Mouse (Mus musculus): ENCODE measurements at regions not wholly inside any gene's neighbourhood (a gene's known extent, or its start where the extent isn't known, plus 50 kb on each side); places are given as distances from the start of the nearest gene placed in this dataset.

GRCm38 (mm10) chr3:20989486-20989970, 622.6 kb upstream of the Agtr1b start:
- TF ChIP-seq CTCF (IDR thresholded peaks at IDR 0.05; ENCODE audit: low read depth, low read length) (no peak), POLR2A (IDR thresholded peaks at IDR 0.05; ENCODE audit: extremely low read depth, insufficient read depth, low read length) (no peak)

Data from liver, adult 2 months (tissue).